Mouse (Mus musculus): ENCODE measurements at regions not wholly inside any gene's neighbourhood (a gene's known extent, or its start where the extent isn't known, plus 50 kb on each side); places are given as distances from the start of the nearest gene placed in this dataset.

GRCm38 (mm10) chr2:117023436-117023835 lies 97.7 kb upstream of the Spred1 start:
- no peak for DNase-seq

GRCm38 (mm10) chr2:117027071-117027470 lies 94.1 kb upstream of the Spred1 start:
- DNase-seq, result peak; percentile 37

- DNase-seq, result no peak
Observed at GRCm38 (mm10) chr2:117028771-117029170, 92.4 kb upstream of the Spred1 start.

- no peak for DNase-seq
Observed at GRCm38 (mm10) chr2:117036197-117036872, 84.8 kb upstream of the Spred1 start.

- DNase-seq, result no peak
Observed at GRCm38 (mm10) chr2:117040211-117040610, 81.0 kb upstream of the Spred1 start.

- DNase-seq, result no peak
Observed at GRCm38 (mm10) chr2:117043831-117044230, 77.3 kb upstream of the Spred1 start.

- DNase-seq, result no peak
Observed at GRCm38 (mm10) chr2:117048290-117048730, 72.9 kb upstream of the Spred1 start.

- no peak for DNase-seq
Observed at GRCm38 (mm10) chr2:117050061-117050460, 71.1 kb upstream of the Spred1 start.

- no peak for DNase-seq
Observed at GRCm38 (mm10) chr2:117064126-117064525, 57.0 kb upstream of the Spred1 start.

- DNase-seq, result no peak
Observed at GRCm38 (mm10) chr2:117070348-117070747, 50.8 kb upstream of the Spred1 start.

- no peak for DNase-seq
Observed at GRCm38 (mm10) chr2:117071098-117071497, 50.1 kb upstream of the Spred1 start.
